Mouse (Mus musculus): Measurements from ENCODE around the gene Rprd2.
"Not testable (repeated sequence)": the region's sequence is repeated elsewhere in the genome, so short reads cannot be mapped to it uniquely, and the experiment has no call there.

The Rprd2 gene

DNA sequence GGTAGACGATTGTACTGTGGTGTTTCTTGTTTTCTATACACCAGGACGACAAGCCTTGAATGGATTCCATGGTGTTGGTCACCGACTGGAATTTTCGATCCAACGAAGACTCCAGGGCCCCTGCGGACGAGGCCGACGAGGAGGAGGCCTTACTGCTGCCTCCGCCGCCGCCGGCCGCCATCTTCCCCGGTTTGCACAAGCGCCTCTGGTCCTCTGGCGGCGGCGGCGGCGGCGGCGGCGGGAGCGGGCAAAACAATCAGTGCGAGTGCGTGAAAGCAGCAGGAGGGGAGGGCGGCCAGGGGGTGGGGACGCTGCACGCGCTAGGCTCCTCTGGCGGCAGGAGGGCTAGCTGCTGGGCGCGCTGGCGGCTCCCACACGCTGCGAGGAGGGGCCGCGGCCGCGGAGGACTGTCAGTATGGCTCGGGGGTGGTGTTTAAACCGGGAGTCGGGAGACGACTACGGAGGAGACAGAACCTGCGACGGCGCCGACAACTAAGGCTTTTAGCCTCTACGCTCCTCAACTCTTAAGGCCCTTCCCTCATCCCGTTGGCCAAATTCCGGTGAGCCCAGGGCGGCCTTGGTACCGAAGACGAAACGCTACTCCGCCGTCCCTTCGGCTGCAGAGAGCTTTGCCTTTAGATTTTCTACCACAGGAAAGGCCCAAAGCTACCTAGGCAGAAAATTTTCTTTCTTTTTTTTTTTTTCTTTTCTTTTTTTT is at the start of gene Rprd2:
Rprd2 (minus strand) TSS at position 293 of the 718 bp plus-strand sequence.
- DNase-seq = peak; percentile 81 to 88

DNA sequence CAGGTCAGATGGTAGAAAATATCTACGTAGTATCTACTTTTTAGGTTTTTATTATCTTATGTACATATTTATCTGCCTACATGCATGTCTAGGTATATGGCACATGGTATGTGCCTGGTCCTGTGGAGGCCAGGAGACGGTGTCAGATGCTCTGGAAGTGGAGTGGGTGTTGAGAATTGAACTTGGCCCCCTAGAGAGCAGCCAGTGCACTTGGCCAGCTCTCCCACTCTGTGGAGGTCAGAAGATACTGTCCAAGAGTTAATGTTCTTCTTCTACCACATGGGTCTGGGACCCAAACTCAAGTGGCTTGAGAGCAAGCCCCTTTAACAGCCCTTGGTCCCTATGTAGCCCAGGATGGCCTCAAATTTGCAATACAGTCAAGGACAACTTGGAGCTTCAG is 48.7 kb upstream of the Rprd2 start:
- DNase-seq = no peak

DNA sequence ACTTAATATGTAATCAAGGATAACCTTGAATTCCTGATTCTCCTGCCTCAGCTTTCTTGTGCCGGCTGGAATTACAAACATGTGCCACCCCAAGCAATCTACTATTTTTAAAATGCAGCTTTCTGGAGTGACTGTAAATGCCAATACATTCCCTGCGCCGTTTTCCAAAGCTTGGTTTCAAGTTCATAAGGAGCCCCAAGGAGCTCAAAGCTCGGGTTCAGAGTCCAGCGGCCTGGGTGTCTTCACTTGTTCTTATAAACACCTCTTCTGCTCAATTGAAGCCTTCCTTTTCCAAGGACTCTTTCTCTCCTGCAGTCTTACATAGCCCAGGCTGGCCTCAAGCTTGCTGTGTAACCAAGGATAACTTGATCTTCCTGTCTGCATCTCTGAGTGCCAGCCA is 47.4 kb upstream of the Rprd2 start:
- DNase-seq = no peak

DNA sequence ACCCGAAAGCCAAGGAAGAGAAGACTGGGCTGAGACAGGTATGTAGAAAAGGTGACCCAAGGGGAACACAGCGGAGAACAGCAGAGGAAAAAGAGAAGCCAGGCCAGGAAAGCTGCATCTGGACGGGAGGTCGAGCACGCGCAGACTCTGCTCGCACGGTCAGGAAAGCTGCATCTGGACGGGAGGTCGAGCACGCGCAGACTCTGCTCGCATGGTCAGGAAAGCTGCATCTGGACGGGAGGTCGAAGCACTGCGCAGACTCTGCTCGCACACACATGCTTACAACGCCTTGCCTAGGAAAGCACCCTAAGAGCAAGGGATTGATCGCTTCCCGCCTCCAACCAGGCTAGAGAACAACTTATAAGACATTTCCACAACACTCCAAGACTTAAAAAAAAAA is 46.9 kb upstream of the Rprd2 start:
- no peak for DNase-seq

DNA sequence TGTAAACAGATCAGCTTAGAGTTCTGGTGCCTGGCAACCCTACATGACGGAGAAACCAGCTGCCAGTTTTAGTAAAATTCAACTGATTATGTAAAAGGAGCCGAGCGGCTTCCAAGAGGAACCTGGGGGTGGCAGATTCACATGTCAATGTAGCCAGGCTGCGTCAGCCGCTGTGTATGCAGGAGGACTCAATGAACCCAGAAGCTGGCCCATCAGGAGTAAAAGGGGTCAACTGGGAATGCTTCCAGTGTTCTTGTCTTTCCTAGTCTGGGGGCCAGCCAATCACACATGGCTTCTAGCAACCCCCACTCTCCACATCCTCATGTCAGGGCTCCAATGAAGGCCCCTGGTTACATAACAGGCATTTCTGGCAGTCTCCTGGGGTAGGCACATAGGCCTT is 46.4 kb upstream of the Rprd2 start:
- no peak for DNase-seq

DNA sequence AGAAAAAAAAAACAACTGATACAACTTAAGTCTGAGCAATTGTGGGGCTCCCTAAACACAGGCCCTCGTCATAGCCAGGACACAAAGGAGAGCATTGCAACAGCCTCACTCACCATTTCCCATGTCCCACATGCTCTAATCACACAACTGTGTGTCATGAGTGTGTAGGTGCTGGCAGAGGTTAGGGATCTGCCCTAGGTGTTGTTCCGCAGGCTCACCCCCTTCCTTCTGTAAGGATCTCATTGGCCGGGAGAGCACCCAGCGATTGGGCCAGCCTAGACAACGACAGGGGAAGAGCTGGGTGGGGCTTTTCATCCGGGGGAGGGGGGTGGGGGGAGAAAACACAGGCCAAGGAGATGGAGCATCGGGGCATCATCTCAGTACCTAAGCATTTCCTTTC is 44.9 kb upstream of the Rprd2 start:
- no peak for DNase-seq

DNA sequence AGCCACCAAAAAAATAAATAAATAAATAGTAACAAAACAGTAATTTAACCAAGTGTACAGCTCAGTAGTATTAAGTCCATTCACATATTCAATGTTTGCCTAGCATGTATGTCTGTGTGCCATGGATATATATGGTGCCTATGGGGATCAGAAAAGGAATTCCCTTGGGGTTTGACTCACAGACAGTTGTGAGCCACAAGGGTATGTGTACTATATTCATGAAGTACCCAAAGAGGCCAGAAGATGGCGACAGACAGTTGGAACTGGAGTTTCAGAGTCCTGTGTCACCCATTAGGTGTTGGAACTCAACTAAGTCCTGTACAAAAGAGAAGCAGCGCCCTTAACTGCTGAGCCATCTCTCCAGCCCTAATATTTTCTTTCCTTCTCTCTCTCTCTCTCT is 43.1 kb upstream of the Rprd2 start:
- peak in 1 of 2 experiments; percentile 86 for DNase-seq

DNA sequence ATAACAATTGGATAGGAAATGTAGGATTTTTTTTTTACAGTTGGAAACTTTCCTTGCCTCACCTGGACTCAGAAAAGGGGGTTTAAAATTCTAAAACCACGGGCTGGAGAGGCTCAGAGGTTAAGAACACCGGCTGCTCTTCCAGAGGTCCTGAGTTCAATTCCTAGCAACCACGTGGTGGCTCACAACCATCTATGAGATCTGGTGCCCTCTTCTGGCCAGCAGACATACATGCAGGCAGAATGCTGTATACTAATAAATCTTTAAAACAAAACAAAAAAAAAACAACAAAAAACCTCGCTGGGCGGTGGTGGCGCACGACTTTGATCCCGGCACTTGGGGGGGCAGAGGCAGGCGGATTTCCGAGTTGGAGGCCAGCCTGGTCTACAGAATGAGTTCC is 42.6 kb upstream of the Rprd2 start:
- no peak for DNase-seq

DNA sequence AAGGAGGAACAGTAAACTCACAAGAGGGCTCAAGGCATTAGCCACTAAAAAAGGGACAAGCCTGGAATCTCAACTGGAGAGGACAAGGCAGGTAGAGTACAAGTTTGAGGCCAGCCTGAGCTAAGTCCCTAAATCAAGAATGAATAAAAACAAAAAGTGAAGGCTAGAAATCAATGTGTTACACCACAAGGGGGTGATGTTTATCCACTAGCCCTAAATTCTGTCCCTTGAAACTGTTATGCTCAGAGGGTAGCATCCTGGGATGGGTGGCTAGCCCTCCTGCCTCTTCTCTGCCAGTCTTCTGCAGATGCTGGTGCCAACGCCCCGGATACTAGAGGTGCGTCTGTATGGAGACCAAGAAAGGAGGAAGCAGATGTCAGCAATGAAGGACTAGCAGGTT is 41.7 kb upstream of the Rprd2 start:
- no peak for DNase-seq

DNA sequence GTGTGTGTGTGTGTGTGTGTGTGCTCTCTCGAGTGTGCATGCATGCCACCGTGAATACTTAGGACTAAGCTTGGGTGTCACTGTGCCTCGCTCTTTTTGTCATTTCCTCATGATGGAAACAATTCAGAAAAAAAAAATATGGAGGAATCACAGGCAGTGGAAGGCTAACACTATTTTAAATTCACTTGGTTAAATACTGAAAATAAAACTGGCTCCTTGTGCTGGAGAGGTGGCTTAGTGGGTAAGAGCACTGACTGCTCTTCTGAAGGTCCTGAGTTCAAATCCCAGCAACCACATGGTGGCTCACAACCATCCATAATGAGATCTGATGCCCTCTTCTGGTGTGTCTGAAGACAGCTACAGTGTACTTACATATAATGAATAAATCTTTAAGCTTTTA is 39.6 kb upstream of the Rprd2 start:
- DNase-seq = not testable (repeated sequence)

DNA sequence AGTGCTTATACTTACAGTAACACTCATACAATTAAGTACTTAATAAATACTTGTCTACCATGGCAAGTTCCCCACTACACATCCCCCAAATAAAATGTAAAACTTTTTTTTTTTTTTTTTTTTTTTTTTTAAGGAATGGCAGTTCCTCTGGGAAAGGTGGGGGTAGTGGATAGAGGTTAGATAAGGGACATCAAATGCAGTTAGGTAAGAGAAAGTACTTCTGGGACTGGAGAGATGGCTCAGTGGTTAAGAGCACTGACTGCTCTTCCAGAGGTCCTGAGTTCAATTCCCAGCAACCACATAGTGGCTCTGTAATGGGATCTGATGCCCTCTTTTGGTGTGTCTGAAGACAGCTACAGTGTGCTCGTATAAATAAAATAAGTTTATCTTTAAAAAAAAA is 38.4 kb upstream of the Rprd2 start:
- not testable (repeated sequence) for DNase-seq

DNA sequence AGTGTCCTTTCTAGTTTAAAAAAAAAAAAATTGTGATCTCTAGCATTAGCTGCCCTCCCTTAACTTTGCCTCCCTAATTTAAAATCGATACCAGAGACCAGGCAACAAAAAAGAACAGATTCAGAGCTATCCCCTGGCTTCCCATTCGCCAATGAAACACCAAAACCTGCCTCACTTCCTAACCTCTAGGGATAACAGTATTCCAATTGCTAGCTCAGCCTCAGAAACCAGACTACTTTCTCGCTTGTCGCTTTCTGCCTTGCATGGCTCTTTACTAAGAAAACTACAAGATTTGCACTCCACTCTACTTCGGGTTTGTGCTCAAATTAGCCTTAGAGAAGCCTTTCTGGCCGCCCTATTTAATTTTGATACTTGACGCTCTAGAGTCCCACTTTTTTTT is 37.5 kb upstream of the Rprd2 start:
- DNase-seq = no peak

DNA sequence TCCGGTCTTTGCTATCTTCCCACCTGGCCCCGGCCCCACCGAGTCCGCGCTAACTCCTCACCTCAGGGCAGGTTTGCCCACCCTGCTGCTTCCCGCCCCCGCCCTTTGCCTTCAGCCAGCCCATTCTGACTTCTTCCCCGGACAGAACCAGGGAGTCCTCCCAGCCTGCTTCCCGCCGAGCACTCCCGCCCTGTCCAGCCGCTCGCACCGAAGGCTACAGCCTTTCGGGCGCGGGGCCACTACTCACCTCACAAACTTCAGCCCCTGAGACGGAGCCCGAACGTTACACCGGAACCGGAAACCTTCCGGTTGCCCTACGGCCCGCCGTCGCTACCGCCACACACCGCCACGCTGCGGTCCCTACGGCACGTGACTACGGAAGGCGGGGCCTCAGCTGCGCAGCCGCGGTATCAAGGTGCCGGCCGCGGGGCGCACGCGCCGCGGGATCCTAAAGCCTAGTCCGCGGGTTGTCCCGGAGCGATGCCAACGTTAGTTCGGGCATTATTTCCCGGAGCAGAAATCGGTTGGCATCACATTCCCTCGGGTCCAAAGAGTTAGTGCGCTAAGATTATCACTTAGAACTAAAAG is 36.9 kb upstream of the Rprd2 start, which contains the start of gene Prpf3:
Prpf3 (minus strand) TSS at position 384 of the 588 bp plus-strand sequence.
- DNase-seq = peak; percentile 96 to 97

DNA sequence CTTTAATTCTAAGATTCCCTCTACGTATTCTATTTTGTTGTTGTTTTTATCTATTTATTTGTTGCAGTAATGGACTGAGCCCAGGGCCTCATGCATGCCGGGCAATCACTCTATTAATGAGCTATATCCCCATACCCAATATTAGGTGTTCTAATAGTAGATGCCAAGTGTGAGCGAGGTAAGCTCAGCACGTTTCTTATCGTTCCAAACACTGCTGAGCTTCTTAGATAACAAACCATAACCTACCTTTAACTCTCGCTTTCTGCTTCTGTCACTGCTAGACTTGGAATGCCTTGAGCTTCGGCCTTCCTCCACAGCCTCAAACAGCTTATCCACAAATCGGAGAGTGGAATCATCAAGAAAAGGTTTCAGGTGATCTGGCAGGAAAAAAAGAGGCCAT is 32.7 kb upstream of the Rprd2 start:
- DNase-seq = no peak

DNA sequence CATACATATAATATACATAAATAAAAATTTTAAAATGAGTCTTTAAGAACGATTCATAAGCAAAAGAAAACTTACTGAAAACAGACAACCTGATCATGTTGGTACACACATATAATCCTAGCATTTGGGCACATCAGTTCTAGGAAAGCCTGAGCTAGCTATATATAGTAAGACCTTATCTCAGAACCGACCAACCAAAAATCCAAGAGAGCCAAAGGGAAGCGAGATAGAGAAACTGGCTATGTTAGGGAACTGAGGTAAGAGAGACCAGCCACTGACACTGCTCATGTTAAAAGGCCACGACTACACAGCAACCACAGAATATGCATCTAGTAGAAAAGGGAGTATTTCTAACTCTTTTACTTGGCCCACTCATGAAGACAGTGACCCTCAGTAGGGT is 31.9 kb upstream of the Rprd2 start:
- DNase-seq = no peak

DNA sequence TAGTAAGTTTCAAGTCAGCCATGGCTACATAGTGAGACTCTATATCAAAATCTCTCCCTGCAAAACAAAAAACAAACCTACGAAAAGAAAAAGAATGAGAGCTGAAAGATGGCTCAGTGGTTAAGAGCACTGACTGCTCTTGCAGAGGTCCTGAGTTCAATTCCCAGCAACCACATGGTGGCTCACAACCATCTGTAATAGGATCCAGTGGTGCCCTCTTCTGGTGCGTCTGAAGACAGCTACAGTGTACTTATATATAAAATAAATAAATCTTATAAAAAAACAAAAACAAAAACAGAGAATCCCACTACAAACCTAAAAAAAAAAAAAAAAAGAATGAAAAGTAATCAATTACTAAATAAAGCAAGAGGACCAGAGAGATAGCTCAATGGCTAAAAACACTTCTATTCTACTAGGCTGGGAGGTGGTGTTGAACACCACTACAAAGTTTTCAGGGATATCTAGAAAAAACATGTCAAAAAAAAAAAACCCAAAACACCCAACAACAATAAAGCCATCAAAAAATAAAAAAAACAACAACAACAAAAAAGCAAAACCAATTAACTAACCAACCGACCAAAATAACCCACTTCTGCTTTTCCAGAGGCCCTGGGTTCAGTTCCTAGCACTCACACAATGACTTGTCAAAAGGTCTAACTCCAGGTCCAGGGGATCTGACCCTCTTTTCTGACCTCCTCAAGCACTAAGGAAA is 24.0 kb upstream of the Rprd2 start:
- DNase-seq = no peak

DNA sequence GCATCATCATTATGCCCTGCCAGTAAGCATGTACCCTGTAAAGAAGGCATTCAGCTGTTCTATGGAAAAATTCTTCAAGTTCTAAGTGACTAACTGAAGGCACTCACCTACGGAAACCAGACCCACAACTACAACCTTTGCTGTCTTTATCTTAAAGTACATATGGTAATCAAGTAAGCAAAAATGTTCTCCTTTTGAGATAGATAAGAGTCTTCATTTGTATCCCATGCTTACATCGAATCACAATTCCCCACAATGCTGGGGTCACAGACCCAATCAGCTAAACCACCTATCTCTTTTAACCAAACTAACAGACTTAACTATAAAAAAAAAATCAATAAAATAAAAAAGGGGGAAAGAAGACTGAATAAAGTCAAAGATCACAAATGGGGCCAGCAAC is 20.6 kb upstream of the Rprd2 start:
- DNase-seq = no peak

DNA sequence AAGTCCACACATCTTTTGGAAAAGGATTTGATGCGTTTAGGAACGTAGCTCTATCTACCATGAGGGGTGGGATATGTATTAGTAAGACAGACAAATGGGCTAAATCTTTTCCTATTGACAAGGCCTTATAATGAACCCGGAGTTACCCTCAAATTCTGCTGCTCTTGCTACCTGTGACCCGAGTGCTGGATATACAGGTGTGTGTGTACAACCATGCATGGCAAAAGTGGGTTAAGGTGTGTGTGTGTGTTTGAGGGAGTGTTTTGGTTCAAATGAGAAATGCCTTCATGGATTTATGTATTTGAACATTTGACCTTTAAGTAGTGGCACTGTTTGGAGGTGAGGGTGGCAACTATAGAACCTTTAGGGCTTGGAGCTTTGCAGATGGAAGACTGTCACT is 10.4 kb upstream of the Rprd2 start:
- no peak for DNase-seq

DNA sequence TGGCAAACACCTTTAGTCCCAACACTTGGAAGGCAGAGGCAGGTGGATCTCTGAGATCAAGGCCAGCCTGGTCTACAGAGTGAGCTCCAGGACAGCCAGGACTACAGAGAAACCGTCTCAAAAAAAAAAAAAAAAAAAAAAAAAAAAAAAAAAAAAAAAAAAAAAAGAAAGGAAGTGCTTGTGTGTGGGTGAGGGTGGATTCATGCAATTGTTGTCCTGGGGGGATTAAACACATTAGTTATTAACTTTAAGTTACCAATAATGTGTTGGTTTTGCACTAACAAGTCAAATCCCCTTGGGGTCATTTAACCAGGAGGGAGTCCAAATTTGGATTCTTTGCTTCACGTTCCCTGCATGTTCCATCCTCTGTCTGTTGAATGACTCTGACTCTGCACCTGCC is 7.6 kb upstream of the Rprd2 start:
- no peak for DNase-seq

DNA sequence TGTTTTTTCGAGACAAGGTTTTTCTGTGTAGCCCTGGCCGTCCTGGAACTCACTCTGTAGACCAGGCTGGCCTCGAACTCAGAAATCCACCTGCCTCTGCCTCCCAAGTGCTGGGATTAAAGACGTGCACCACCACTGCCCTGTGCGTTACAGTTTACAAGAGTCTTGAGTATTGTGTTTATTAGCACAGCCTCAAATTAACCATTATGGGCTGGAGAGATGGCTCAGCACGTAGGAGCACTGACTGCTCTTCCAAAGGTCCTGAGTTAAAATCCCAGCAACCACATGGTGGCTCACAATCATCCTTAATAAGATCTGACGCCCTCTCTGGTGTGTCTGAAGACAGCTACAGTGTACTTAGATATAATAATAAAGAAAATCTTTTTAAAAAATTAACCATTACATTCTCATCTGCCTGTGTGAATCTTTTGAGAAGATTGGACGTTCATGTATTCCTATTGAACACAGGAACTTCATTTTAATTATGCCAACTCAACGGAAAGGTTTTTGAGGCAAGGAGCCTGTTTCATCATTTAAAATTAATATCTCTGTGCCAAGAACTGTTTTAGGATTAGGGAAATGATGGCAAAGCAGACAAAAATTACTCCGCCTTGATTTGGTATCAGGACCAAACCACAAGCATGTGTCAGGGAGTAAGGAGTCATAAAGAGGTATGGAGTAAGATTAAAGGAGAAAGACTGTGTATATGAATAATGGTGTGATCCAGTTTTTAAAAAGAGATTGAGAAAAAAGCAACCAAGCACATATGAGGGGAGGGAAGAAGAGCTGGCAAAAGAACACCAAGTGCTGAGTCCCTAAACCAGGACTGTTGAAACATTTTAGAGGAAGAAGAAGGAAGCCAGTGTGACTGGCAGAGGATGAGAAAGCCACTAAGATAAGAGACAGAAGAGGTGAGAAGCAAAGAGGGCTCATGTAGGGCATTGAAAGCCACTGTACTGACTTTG is 1.7 kb upstream of the Rprd2 start:
- no peak for DNase-seq

DNA sequence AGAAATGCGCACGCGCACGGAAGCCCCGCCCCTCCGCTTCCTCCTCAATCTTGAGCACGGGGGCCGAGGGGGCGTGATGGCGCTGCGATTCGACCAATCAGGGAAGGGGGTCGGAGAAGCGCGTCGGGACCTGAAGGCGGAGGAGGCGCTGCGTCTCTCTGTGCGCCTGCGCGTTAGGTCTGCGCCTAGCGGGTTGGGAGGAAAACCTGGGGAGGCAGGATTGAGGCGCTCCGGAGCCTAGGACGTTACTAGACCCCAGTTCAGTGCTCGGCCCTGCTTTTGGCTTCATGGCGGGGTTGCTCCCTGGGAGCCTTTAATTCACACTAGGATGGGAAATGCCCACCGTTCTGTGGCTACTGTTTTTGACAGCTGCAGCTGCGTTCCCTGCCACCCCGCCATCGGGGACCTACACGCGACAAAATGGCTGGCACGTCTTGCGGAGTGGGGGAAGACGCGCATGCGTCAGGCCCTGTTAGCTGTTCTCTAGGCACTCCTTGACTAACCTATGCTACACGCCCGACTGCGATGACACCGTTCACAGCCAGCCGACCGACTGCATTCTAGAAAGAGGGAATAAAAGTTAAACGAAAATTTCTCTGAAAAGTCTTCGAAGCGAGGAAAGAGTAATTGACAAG is 805 bp upstream of the Rprd2 start:
- peak; percentile 100 for DNase-seq

DNA sequence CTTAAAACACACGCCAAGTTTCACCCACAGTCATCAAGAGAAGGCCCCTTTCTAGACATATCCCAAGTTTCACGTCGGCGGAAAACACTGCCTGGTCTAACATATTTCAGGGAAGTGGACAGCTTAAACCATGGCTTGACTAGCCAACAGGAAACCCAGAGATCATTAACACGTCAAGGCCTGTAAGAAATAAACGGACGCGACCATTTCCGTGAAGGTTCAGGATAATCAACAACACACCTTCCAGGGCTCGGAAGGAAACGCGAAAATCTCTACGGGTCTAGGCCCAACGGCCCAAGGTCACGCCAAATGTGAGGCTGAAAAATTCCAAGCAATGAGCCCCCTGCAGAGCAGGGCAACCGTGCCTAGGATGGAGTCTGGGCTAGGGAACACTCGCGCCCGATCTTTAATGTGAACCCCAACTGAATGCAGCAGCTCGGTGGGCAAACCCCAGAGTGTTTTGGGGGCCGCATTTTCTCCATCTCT is 594 bp downstream of the Rprd2 start:
- peak; percentile 42 to 60 for DNase-seq

Measured in lung, postnatal 4 days (tissue).